Mouse (Mus musculus) kidney, postnatal 25 days (tissue): Measurements from ENCODE around the gene Zfp651.

Experiments used
- DNase-seq, 2 experiments: peaks; one replicate each; pipeline ENCODE4 v3.0.0; 2021; ENCODE audit warnings: mixed read lengths in 2 of 2

Zfp651 gene

GRCm38 (mm10) chr9:121762761-121763160 is 3.6 kb downstream of the Zfp651 start:
- DNase-seq, result no peak

GRCm38 (mm10) chr9:121763716-121764115 is 4.6 kb downstream of the Zfp651 start:
- no peak for DNase-seq

- no peak for DNase-seq
Measured at GRCm38 (mm10) chr9:121765166-121765855, 6.2 kb downstream of the Zfp651 start.

- DNase-seq, result no peak
Measured at GRCm38 (mm10) chr9:121772412-121772811, 13.3 kb downstream of the Zfp651 start.

- DNase-seq, result no peak
Measured at GRCm38 (mm10) chr9:121775951-121776350, 16.8 kb downstream of the Zfp651 start.

DNA sequence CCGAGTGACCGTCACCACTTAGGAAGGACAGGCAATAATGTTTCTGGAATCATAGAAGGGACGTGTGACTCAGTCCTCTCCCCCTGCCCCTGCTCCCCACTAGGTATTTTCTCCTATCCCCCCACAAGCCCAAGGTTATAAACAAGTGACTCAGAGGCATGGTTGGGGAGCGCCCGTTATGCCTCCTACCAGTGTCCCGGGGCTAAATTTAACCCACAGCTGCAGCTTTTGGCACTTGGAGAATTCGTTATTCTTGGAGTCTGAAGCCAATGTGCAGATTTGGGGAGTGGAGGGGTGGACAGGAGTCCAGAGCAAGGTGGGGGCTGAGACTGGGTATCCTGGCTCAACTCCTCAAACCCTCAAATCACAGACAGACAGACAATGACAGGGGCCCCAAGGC is 17.4 kb downstream of the Zfp651 start:
- DNase-seq, result no peak

- DNase-seq, result no peak
Measured at GRCm38 (mm10) chr9:121777484-121778065, 18.4 kb downstream of the Zfp651 start, which contains the start of gene Klhl40. Klhl40 (plus strand) TSS chr9:121777607.

- peak in 1 of 2 experiments; percentile 29 for DNase-seq
Measured at GRCm38 (mm10) chr9:121778066-121778624, 19.0 kb downstream of the Zfp651 start.

GRCm38 (mm10) chr9:121784801-121785200 is 25.7 kb downstream of the Zfp651 start:
- DNase-seq, result no peak

GRCm38 (mm10) chr9:121785261-121785660 is 26.1 kb downstream of the Zfp651 start:
- DNase-seq, result no peak

GRCm38 (mm10) chr9:121786359-121786758 is 27.2 kb downstream of the Zfp651 start:
- DNase-seq, result no peak

DNA sequence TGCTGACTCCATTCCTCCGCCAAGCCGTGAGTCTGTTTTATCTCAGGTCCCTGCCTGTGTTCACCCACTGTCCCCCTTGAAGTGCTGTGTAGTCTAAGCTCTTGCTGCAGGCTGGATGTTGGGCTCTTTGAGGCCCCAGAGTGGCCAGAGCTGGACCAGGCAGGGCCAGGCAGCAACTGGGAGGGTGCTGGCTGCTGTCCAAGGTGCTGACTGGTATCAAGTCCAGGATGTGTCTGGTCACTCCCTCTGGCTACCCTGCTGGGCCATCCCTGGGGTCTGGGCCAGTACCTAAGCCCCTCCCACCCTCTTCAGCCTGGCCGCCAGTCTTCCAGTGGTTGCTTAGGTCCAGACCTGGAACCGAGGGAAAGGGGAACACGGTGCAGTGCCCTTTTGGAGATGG is 32.1 kb downstream of the Zfp651 start:
- peak; percentile 82 to 85 for DNase-seq

DNA sequence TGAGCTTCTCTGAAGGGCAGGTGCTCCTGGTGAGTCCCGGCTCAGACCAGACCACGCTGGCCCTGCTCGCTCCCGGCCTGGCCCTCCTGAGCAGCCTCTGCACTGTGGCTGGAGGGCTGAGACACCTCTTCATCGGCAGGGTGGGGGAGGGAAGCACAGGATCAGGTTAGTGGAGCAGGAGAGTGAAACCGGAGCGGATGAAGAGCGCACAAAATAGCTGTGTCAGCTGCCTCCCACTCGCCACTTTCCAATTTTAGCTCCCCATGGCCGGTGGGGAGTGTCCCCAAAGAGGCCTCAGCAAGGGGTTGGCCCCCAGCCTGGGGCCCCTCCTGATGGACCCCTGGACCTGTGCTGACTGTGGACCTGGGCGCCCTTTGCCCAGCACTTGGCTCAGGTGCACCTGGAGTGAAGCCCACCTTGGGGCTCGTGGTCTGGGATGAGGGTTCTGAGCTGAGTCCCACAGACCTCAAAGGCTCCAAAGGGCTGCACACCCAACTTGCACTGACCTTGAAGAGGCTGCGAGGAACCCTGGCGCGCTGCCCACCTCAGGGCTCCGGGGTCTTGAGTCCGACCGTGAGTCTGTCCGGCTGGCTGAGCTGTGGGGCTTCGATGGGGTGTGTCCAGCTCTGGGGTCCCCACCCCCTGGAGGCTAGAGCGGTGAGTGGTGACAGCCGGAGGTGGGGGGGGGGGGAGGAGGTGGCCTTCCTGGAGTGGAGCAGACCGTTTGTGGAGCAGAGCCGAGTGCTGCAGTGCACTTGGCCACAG is 32.8 kb downstream of the Zfp651 start, which contains the start of gene Hhatl:
Hhatl (minus strand) TSS at position 751 of the 765 bp plus-strand sequence.
- DNase-seq, result peak; percentile 47 to 74

DNA sequence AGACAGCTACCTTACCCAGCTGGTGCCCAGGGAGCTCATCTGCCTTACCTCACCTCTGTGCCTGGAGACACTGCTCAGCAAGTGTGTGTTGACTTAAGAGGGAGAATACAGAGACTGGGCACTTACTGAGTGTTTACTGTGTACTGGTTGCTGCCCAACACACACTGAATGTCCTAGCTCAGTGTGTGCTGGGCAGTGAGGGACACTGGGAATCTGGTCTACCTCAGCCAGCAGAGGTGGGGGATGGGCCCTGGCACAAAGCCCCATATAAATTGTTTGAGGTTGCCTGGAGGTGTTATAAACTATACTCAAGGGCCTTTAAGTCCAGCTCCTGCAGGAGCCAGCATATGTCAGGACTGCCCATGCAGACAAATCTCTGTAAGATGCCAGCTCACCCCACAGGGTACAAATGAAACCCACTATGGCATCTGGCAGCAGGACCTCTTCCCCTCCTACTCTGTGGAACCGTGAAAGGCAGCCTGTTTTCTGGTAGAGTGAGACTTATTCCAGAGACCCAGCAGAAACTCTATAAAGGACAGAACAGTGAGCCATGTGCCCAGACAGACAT is 35.9 kb downstream of the Zfp651 start:
- peak; percentile 55 to 70 for DNase-seq

- peak; percentile 62 to 77 for DNase-seq
Measured at GRCm38 (mm10) chr9:121797722-121798121, 38.6 kb downstream of the Zfp651 start.

- DNase-seq, result no peak
Measured at GRCm38 (mm10) chr9:121798887-121799520, 39.9 kb downstream of the Zfp651 start.

GRCm38 (mm10) chr9:121802747-121803146 is 43.6 kb downstream of the Zfp651 start:
- no peak for DNase-seq

DNA sequence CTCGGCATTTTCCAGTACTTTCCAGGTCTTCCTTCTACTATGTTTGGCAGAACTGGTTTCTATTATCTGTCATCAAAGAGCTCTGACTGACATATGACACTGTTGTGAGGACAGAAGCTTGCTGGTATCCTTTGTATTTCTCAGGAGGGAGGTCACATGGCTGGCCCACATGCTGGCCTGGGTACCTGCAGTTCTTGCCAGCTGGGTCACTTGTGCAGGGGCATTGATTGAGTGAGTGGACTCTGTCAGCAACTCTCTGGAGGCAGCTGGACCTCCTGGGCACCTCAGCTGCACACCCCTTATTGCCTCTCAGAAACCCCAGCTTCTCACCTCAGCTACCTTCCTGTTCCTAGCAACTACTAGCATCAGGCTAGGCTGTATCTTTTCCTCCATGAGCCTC is 48.4 kb downstream of the Zfp651 start:
- no peak for DNase-seq

DNA sequence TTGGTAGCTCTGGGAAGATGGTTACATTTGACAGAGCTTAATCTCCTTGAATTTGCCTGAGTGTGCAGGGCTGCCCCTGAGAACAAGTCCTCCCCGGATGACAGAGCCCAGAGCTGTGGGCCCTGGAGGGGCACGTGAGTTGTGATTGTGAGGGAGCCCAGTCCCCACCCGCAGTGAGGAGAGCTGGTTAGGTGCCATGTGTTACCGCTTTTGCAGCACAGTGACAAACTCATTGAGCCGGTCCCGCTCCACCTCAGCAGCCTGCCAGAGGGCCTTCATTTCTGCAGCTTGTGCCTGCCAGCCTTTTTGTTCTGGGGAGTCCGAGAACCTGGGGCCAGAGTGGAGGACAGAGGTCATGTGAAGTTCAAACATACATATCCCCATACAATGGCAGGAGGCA is 48.8 kb downstream of the Zfp651 start:
- DNase-seq, result no peak

DNA sequence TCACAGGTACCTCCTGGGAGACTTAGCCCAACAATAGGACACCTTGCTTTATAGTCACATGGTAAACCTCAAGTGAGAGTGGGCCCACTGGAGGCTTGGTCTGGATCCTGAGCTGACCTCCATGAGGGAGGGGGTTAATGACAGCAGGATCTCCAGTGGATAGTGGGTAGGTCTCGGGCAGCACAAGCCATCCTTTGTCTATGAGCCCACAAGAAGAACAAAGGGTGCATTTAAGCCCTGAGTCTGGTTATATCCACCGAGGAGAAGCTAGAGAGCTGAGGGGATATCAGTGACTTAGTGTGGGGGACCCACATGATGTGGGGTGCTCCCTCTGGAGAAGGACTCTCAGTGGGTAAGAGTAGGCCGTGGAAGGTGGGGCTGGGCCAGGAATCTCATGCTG is 49.4 kb downstream of the Zfp651 start:
- DNase-seq, result no peak

- no peak for DNase-seq
Measured at GRCm38 (mm10) chr9:121810081-121810821, 51.1 kb downstream of the Zfp651 start.

- no peak for DNase-seq
Measured at GRCm38 (mm10) chr9:121815183-121815582, 56.1 kb downstream of the Zfp651 start.
